Mouse (Mus musculus) embryonic facial prominence, embryonic 11.5 days (tissue): ENCODE data around the gene Fam205c. TPM values are rescaled to one million over a fixed set of nuclear protein-coding genes. Genes with fewer than 3 reads are reported as not detected.
"Not testable (repeated sequence)": the region's sequence is repeated elsewhere in the genome, so short reads cannot be mapped to it uniquely, and the experiment has no call there.

ENCODE experiments used
- ATAC-seq: fragments of 200-750 bp; cut with Nextera tagmentation; replicated peaks from 2 replicates; pipeline ENCODE4 v1.8.0; 2017; ENCODE audit warnings: low read depth; ENCODE audit not compliant: insufficient number of reproducible peaks, low FRiP score, low TSS enrichment
- DNase-seq: peaks from one replicate; pipeline ENCODE4 v3.0.0-alpha.2; 2015; ENCODE audit warnings: low spot score
- H3K27ac ChIP-seq: fragments of 300-500 bp; sonication (generic); replicated peaks from 2 replicates; pipeline ENCODE4 v1.5.1; 2014; ENCODE audit warnings: mild to moderate bottlenecking, low read depth, low read length, control low read depth
- H3K27me3 ChIP-seq: fragments of 300-500 bp; sonication (generic); 2 replicates; pipeline ENCODE4 v1.6.1; 2014; ENCODE audit warnings: mild to moderate bottlenecking, low read length, moderate library complexity, mixed read lengths; ENCODE audit not compliant: control insufficient read depth, insufficient read depth
- H3K36me3 ChIP-seq: fragments of 300-500 bp; sonication (generic); replicated peaks from 2 replicates; pipeline ENCODE4 v1.6.1; 2014; ENCODE audit warnings: low read depth, mild to moderate bottlenecking, low read length, moderate library complexity, mixed read lengths; ENCODE audit not compliant: control insufficient read depth, insufficient read depth
- H3K4me1 ChIP-seq: fragments of 300-500 bp; sonication (generic); 2 replicates; pipeline ENCODE4 v1.6.1; 2014; ENCODE audit warnings: low read length, mixed read lengths; ENCODE audit not compliant: control insufficient read depth, insufficient read depth
- H3K4me2 ChIP-seq: fragments of 300-500 bp; sonication (generic); 2 replicates; pipeline ENCODE4 v1.6.1; 2014; ENCODE audit warnings: low read depth, mild to moderate bottlenecking, control low read depth, low read length, moderate library complexity
- H3K4me3 ChIP-seq: fragments of 300-500 bp; sonication (generic); 2 replicates; pipeline ENCODE4 v1.5.1; 2014; ENCODE audit warnings: low read depth, low read length, control low read depth
- H3K9ac ChIP-seq: fragments of 300-500 bp; sonication (generic); replicated peaks from 2 replicates; pipeline ENCODE4 v1.6.1; 2014; ENCODE audit warnings: mild to moderate bottlenecking, control low read depth, low read length
- H3K9me3 ChIP-seq: fragments of 300-500 bp; sonication (generic); replicated peaks from 2 replicates; pipeline ENCODE4 v1.6.1; 2016; ENCODE audit warnings: mild to moderate bottlenecking, low read length, inconsistent platforms, mixed read lengths; ENCODE audit not compliant: control insufficient read depth
- WGBS: fragments of 180-500 bp; shearing (Covaris S2); extraction: QIAGEN DNeasy Blood & Tissue Kit; methylation state at CpG from one replicate; pipeline ENCODE4 v1.1.7; 2014; 5-methylcytosine and 5-hydroxymethylcytosine counted together
- polyA plus RNA-seq: library from polyadenylated mRNA; unstranded; fragments of >200 nt; fragmentation: Nextera tagmentation; extraction: Ambion mirVana; gene quantifications from 2 replicates; pipeline ENCODE4 v1.2.1, GENCODE M21; 2014

Gene Fam205c
- polyA plus RNA-seq, 1 experiment from 2014 or later = not detected

- Histone ChIP-seq H3K9ac (no peak overlapping the region), H3K27ac (no peak overlapping the region), H3K27me3 (no peaks in the 10 kb centered on the region), H3K9me3 (no peaks in the 10 kb centered on the region), H3K4me3 (no peak overlapping the region), H3K36me3 (no peaks in the 10 kb centered on the region), H3K4me2 (no peak overlapping the region), H3K4me1 (no peaks in the 10 kb centered on the region)
- DNase-seq (peak; percentile 81), ATAC-seq (peak; percentile 73)
- WGBS = 35% methylated on average over 5 of the region's 5 CpGs
Observed at GRCm38 (mm10) chr4:42876586-42877291, 2.7 kb upstream of the Fam205c start.

- Histone ChIP-seq H3K36me3 (no peaks in the 10 kb centered on the region), H3K27ac (no peak overlapping the region), H3K27me3 (no peaks in the 10 kb centered on the region), H3K4me2 (no peak overlapping the region), H3K9ac (no peak overlapping the region), H3K4me3 (no peak overlapping the region), H3K4me1 (no peaks in the 10 kb centered on the region), H3K9me3 (no peaks in the 10 kb centered on the region)
- ATAC-seq (no peak), DNase-seq (no peak)
- WGBS = 85% methylated on average over 16 of the region's 16 CpGs
Observed at GRCm38 (mm10) chr4:42872746-42873435, 1.1 kb downstream of the Fam205c start.

- DNase-seq (no peak), ATAC-seq (no peak)
- Histone ChIP-seq H3K36me3 (no peaks in the 10 kb centered on the region), H3K4me2 (no peak overlapping the region), H3K4me1 (no peaks in the 10 kb centered on the region), H3K4me3 (no peak overlapping the region), H3K27ac (no peak overlapping the region), H3K27me3 (no peaks in the 10 kb centered on the region), H3K9ac (no peak overlapping the region), H3K9me3 (no peaks in the 10 kb centered on the region)
- WGBS = 89% methylated on average over 7 of the region's 7 CpGs
Observed at GRCm38 (mm10) chr4:42872151-42872550, 1.9 kb downstream of the Fam205c start.

- WGBS = 81% methylated on average over 5 of the region's 5 CpGs
- H3K27me3 ChIP-seq = no peaks in the 10 kb centered on the region
- no peaks in the 10 kb centered on the region for H3K36me3 ChIP-seq
- H3K9ac ChIP-seq = no peak overlapping the region
- no peak overlapping the region for H3K4me2 ChIP-seq
- H3K4me1 ChIP-seq = no peaks in the 10 kb centered on the region
- H3K4me3 ChIP-seq = no peak overlapping the region
- DNase-seq (no peak), ATAC-seq (no peak)
- no peak overlapping the region for H3K27ac ChIP-seq
- no peaks in the 10 kb centered on the region for H3K9me3 ChIP-seq
Observed at GRCm38 (mm10) chr4:42870748-42871147, 3.3 kb downstream of the Fam205c start.

- no peak for ATAC-seq
- Histone ChIP-seq H3K9ac (no peak overlapping the region), H3K27ac (no peak overlapping the region), H3K4me2 (no peak overlapping the region), H3K4me3 (no peak overlapping the region), H3K4me1 (no peaks in the 10 kb centered on the region), H3K9me3 (no peaks in the 10 kb centered on the region), H3K36me3 (no peaks in the 10 kb centered on the region), H3K27me3 (no peaks in the 10 kb centered on the region)
- DNase-seq = no peak
- 89% methylated on average over 5 of the region's 5 CpGs for WGBS
Observed at GRCm38 (mm10) chr4:42868193-42868592, 5.8 kb downstream of the Fam205c start.

- no peak for ATAC-seq
- no peak overlapping the region for H3K27ac ChIP-seq
- no peak for DNase-seq
- H3K9me3 ChIP-seq = no peaks in the 10 kb centered on the region
- H3K9ac ChIP-seq = no peak overlapping the region
- no peak overlapping the region for H3K4me3 ChIP-seq
- no peaks in the 10 kb centered on the region for H3K4me1 ChIP-seq
- no peak overlapping the region for H3K4me2 ChIP-seq
- H3K27me3 ChIP-seq = no peaks in the 10 kb centered on the region
- WGBS = 78% methylated on average over 3 of the region's 3 CpGs
- no peaks in the 10 kb centered on the region for H3K36me3 ChIP-seq
Observed at GRCm38 (mm10) chr4:42867390-42867789, 6.6 kb downstream of the Fam205c start.

- not testable (repeated sequence) for H3K36me3 ChIP-seq, H3K27ac ChIP-seq, ATAC-seq, H3K9ac ChIP-seq, H3K27me3 ChIP-seq, H3K4me3 ChIP-seq, H3K9me3 ChIP-seq, DNase-seq, H3K4me2 ChIP-seq, H3K4me1 ChIP-seq
- WGBS = 88% methylated on average over 5 of the region's 5 CpGs
Observed at GRCm38 (mm10) chr4:42863487-42863886, 10.5 kb downstream of the Fam205c start.

GRCm38 (mm10) chr4:42860483-42860882 lies 13.6 kb downstream of the Fam205c start:
- DNase-seq, H3K9me3 ChIP-seq, H3K27ac ChIP-seq, H3K4me2 ChIP-seq, H3K4me3 ChIP-seq, H3K36me3 ChIP-seq, H3K9ac ChIP-seq, H3K4me1 ChIP-seq, H3K27me3 ChIP-seq, ATAC-seq: not testable (repeated sequence)
- 84% methylated on average over 9 of the region's 9 CpGs for WGBS
